Mouse (Mus musculus): ENCODE data around the gene Sars2.
"Not testable (repeated sequence)": the region's sequence is repeated elsewhere in the genome, so short reads cannot be mapped to it uniquely, and the experiment has no call there.

Gene Sars2

DNA sequence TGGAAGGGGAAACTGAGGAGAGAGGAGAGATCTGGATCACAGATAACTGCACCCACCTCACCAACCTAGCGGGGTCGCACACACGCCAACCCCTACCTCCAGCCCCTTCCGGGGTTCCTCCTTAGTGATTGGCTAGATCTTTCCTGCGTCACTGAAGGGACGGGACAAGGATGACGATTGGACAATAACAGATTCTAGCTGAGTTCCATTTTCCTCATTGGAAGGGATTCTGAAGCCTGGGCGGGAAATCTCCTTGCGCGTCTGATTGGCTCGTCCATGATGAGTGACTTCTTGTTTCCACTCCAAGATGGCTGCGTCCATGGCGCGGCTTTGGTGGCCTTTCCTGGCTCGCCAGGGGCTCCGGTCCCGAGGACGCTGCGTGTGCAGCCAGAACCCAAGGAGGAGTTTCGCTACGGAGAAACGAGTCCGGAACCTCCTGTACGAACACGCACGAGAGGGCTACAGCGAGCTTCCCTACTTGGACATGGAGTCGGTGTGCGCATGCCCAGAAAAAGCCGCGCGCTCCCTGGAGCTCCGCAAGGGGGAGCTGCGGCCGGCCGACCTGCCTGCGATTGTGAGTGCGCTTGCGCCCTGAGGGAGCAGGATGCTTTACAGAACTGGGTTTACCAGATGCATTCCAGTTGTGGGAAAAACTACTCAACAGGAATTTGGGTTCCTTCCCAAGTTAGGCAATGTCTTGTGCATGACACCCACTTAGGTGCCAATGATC lies at the start of gene Sars2, which contains the start of gene Mrps12:
Sars2 (plus strand) TSS at position 284 of the 730 bp plus-strand sequence.
Mrps12 (minus strand) TSS at position 112 of the 730 bp plus-strand sequence.
- DNase-seq, result peak; percentile 97

DNA sequence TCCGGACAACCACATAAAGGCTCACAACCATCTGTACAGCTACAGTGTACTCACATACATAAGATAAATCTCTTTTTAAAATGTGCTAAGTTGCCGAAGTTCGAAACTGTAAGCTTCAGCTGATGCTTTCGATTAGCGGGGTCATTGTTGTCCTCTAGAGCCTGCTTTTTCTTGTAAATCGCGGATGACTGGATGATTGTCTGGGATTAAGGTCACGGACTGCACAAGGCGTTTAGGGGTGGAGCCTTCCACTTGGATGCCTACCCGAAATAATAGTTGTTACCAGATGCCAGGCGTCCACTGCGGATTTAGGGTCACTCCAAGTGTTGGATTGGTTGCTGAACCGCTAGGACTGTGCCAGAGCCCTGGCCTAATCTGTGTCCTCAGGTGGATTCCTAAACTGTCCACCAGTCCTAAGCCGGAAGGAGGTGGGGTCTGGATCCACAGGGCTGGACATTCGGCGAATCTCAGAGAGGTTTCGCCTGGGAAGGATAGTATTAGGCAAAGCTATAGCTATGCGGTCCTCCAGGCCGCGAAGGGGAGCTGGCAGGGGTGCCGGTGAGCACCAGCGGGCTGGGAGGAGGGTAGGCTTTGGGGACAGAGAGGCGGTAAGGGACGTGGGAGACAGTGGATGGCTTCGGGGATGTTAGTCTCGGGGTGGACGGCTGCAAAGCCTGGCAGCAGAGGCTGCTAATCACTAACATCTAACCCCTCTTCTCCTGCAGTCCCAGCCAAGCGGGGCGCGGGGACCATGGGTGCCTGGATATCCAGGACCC lies 49.1 kb upstream of the Sars2 start, which contains the start of gene Fbxo27:
Fbxo27 (plus strand) TSS at position 305 of the 776 bp plus-strand sequence.
- DNase-seq, result peak; percentile 10

DNA sequence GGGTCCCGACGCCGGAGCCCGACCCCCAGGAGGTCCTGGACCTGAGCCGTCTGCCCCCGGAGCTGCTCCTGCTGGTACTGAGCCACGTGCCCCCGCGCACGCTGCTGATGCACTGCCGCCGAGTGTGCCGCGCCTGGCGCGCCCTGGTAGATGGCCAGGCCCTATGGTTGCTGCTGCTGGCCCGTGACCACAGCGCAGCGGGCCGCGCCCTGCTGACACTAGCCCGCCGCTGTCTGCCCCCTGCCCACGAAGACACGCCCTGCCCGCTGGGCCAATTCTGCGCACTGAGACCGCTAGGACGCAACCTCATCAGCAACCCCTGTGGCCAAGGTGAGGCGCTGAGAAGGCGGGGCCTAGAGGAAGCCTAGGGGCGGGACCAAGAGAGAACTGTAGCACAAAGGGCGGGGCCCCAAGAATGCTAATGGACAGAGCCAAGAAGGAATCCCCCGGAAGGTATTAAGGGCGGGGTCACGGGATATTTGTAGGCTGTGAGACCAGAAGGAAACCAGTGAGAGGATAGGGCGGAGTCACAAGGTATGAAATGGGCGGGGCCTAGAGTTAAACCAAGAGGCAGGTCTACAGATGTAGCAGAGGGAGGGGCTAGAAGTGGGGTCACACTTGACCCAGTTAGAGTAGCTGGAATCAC lies 48.3 kb upstream of the Sars2 start:
- DNase-seq, result peak; percentile 94

DNA sequence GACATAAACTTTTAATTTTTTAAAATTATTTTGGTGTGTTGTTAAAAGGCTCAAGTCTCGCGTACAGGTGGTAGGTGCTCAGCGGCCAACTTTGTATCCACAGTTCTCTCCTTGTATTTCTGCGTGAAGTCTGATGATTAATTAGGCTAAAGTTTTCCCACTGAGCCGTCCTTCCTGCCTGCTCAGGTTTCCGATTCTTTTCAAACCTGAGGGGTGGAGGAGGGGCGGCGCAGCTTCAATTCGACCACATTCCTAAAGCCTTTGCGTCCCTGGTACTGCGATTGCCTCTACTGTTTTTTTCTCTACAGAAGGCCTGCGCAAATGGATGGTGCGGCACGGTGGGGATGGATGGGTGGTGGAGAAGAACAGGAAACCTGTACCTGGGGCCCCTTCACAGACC lies 47.4 kb upstream of the Sars2 start:
- no peak for DNase-seq

DNA sequence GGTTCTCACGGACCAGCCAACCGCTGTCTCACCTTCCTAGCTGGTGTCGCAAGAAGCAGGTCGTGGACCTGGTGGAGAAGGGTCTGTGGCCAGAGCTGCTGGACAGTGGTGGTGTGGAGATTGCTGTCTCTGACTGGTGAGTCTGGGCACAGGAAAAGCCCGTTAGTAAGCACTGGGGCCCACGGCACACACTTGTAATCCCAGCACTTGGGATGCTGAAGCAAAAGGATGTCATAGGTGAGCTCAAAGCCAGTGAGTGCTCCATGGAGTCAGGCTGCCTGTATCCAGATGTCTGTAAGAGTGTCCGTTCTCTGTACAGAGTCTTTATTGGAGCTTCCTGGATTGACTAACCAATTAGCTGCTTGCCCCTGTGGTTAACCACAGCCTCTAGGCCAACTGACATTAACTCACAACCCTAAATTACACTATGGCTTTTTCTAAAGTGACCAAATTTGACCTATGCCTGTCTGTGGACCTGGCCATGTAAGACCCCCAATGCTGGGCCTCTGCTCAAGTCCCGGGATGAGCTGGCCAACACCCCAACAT lies 46.8 kb upstream of the Sars2 start:
- DNase-seq, result no peak

DNA sequence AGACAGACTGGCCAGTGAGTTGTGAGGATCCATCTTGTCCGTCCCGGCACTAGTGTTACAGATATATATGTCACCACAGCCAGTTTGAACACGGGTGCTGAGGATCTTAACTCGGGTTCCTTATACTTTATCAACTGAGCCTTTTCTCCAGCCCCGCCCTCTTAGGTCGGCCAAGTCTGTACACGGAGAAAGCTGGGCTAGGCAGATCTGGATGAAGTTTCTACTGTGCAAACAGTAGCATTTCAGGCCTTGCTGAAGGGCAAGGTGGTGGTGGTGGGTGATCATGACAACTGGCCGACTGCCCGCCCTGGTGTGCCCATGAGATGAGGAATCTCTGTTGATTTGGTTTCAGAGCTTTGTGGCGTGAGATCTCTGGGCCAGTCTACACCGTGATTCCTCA lies 44.5 kb upstream of the Sars2 start:
- DNase-seq, result no peak

DNA sequence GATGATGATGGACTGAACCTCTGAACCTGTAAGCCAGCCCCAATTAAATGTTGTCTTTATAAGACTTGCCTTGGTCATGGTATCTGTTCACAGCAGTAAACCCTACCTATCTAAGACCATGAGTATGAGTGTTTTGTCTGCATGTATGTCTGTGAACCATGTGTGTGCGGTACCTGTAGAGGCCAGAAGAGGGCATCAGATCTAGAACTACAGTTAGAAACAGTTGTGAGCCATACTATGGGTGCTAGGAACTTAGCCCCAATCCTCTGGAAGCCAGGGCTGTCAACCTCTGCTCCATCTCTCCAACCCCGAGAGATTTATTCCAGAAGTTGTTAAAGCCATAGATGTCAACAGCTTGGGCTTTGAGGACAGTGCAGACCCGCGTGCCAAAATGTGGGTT lies 41.5 kb upstream of the Sars2 start:
- no peak for DNase-seq

DNA sequence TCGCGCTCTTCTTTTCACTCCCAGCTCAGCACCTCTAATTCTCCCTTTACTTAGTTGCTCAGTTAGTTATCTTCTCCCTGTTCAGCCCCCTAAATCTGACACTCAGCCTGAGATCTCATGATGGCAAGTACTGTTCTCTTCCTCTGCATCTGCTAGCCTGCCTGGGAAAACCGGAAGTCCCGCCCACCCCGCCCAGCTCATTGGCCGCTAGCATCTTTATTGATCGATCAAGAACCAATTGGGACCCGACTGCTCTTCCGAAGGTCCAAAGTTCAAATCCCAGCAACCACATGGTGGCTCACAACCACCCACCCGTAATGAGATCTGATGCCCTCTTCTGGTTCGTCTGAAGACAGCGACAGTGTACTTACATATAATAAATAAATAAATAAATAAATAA lies 40.5 kb upstream of the Sars2 start:
- DNase-seq, result not testable (repeated sequence)

DNA sequence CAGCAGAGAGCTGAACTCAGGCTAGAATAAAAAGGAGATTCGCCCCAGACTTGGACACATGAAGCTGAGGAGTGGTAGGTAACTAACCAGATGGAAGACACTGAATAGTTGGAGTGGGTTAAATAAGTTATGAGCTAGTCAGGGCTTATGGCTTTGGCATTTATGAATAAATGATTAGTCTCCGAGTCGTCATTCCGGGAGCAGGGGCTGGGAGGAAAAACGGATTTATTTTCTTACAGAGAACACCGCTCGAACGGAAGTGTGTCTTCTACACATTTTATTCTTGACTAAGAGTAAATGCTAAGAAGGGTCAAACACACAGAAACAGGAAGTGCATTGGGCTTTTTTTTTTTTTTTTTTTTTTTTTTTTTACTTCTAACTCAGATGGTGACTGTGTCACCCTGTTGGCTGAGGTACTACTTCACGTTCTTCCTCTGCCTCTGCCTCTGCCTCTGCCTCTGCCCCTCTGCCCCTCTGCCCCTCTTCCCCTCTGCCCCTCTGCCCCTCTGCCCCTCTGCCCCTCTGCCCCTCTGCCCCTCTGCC lies 39.1 kb upstream of the Sars2 start:
- DNase-seq, result no peak

DNA sequence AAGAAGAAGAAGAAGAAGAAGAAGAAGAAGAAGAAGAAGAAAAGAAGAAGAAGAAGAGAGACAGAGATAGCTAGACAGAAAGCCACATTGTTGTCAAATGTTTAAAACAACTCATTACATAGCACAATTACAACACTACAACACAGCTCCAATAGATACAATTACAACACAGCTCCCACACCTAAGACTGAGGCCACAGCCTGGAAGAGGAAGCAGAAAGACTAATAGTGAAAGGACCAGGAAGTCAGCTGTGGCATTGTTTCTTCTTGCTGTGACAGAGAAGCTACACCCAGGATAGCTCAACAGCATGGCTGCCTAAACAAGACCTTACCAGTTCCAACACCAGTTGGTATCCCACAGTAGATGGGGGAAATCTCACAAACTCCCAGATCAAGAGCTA lies 32.3 kb upstream of the Sars2 start:
- DNase-seq, result no peak

DNA sequence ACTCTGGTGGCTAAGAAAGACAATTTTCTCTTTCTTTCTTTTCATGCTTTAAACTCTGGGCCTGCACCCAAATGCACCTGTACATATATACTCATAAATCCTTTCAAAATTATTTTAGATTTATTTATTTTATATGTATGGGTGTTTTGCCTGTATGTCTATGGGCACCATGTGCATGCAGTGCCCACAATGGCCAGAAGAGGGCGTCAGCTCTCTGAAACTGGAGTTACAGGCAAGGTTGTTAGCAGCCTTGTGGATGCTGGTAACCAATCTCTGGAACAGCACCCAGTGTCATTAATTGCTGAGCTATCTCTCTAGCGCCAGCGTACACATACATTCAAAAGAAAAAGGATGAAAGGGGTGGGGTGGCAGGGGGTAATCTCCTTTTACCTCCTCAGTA lies 30.8 kb upstream of the Sars2 start:
- no peak for DNase-seq

DNA sequence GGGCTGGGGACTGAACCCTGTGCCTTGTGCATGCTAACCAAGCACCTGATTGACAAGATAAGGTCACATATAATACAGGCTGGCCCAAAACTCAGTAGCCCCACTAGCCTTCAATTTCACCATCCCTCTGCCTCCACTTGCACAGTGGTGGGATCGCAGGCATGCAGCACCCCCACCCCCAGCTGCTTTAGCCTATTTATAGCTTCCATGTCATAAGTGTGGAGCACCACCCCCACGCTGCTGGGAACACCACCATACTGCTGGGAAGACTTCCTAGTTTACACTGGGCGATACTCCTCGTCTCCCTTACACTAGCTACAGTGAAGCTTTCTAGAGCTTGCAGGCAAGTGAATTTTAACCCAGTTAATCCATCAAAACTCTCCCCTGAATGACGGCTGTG lies 27.1 kb upstream of the Sars2 start:
- DNase-seq, result no peak

DNA sequence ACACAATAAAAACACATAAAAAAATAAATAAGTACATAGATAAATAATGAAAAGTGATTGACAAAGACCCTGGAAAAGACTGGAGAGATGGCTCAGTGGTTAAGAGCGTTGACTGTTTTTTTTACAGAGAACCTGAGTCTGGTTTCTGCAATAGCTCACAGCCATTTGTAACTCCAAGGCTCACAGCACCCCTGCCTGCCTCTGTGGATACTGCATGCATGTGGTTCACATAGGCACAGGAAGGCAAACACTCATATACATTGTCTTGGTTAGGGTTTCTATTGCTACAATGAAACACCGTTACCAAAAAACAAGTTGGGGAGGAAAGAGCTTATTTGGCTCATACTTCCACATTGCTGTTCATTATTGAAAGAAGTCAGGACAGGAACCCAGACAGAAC lies 26.2 kb upstream of the Sars2 start:
- no peak for DNase-seq

DNA sequence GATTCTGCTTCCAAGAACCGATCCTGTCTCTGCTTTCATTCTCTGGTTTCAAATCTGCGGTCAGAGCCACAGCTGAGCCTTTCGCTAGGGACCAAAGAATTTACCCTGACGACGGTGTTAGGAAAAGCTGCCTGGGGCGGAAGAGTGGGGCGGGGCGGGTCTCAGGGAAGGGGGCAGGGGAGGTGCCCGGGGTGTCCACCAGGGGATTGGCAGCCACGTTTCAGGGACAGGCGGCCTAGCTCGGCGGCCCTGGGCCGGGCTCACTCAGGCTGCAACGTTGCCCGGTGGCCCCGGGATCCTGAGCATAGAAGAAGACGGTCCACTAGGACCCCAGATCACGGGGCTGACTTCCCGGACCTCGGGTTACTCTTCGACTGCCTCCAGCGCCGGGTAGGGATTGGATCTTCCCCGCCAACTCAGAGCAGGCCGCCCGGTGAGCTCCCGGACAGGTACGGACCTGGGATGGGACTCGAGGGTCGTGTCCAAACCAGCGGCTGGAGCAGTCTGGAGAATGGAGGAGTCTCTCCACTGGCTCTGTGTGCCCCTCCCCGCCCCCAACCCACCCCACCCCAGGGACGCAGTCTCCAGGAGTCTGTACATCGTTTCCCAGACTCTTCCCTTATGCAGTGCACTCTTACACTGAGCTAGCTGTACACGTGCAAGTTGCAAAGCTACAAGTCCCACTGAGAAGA lies 25.1 kb upstream of the Sars2 start, which contains the start of gene Fbxo17:
Fbxo17 (plus strand) TSS at position 215 of the 692 bp plus-strand sequence.
- DNase-seq, result peak; percentile 51

DNA sequence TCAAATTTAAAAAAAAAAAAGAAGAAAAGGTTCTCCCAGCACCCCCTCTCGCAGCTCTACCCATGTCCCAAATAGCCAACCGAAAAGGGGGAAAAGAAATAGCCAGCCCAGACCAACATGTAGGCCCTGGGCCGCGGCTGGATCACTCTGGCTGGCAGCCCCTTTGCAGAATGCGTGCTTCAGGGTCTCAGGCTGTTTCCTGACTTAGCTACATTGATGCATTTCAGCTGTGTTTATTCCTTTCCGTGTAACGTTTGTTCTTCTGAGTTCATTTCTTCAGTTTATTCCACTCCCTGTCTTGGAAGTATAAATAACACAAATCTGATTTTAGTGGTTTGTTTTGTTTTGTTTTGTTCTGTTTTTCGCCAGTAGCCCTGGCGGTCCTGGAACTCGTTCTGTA lies 24.1 kb upstream of the Sars2 start:
- no peak for DNase-seq

DNA sequence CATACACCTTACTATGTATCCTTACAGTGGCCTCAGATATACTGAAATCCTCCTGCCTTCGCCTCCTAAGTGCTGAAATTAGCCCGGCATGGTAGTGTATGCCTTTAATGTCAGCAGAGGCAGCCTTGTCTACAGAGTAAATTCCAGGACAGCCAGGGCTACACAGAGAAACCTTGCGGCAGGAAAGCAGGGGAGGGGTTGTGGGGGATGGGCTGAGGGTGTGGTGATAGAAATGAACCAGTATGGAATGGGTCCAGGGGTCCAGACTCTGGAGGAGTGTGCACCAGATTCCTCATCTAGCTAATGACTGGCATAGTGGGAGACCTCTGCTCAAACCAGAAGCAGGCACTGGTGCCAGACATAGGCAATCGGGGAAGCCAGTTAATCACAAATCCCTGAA lies 22.6 kb upstream of the Sars2 start:
- no peak for DNase-seq

DNA sequence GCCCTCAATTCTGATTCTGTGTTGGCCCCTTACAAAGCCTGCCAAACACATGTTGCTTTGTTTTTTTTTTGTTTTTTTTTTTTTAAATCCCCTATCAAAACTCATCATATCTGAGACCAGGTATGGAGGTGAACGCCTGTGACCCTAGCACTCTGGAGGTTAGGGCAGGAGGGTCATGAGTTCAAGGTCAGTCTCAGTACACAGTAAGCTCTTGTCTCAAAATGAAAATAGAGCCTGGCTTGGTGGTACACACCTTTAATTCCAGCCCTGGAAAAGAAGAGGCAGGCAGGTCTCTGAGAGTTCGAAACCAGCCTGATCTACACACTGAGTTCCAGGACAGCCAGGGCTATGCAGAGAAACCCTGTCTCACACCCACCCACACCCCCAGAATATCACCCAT lies 22.1 kb upstream of the Sars2 start:
- DNase-seq, result no peak

DNA sequence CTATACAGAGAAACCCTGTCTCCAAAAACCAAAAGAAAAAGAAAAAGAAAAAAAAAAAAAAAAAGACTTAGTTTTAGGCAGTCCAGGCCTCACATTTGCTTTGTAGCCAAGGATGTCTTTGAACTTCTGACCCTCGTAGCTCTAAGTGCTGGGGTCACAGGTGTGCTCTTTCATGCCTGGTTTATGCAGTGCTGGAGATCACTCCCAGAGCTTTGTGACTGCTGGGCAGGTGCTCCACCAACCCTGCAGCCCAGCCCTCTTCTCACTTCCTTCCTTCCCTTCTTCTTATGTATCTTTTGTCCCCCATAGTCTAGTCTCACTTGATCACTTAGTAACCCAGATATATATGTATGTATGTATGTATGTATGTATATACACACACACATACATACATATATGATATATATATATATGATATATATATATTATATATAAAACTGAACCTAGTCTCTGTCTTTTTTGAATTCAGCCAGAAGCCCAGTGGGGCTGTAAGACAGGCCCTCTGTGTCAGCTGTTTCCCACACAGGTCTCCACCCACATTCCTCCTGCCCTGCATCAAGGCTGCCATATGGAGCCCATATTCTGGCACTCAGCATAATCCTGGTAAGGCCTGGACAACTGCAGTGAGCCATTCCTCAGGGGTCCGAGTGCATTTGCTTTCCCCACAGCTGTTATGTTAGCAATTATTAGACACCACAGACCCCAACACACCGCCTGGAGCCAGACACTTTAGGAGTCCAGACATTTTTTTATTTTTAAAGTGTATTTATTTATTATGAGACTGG lies 20.8 kb upstream of the Sars2 start:
- DNase-seq, result no peak

DNA sequence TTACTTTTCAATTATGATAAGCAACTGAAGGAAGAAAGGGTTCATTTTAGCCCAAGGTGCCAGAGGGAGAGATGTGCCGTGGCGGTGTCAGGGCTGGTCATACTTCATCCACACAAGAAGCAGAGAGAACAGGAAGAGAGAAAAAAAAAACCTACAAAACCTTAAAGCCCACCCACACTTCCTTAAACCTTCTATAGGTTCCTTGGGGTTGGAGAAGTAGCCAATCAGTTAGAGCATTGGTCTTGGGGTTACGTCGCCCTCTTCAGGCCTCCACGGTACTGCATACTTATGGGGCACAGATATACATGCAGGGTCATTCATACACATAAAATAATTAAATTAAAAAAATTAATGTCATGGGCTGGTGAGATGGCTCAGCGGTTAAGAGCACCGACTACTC lies 19.7 kb upstream of the Sars2 start:
- DNase-seq, result no peak

DNA sequence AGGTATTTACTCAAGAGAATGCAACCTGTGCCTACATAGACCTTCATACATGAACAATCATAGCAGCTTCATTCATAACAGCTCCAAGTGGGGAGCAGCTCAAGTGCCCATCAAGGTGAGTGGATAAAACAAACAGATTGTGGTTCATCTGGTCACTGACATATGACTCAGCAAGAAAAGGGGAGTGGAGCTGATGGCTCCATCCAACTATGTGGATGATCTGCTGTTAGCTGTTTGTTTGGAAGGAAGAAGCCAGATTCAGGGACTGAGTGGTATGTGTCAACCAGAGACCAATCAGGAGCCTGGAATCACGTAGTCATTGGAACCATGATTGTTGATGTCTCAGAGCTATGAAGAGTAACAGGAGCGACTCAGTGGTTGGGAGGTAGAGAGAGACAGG lies 17.2 kb upstream of the Sars2 start:
- DNase-seq, result no peak

DNA sequence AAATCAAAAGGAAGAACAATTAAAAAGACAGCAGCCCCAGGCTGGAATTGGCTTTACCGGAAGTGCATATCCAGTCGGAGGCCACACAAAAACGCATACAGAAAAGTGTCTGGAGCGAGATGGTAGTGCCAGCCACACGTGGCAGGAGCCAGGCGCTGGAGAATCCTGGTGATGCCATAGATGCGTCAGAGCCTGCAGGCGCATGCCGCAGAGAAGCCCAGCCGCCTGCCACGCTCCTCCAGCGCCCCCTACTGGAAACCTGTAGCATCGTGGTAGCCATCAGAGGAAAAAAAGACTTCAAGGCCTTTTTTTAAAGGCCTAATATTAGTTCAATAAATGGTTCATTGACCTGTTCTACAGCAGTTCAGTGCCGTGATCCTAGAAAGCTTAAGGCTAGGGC lies 15.2 kb upstream of the Sars2 start:
- peak; percentile 84 for DNase-seq
